8 mouse cellular contexts compared by ENCODE assay signal in the genomic region with DNA sequence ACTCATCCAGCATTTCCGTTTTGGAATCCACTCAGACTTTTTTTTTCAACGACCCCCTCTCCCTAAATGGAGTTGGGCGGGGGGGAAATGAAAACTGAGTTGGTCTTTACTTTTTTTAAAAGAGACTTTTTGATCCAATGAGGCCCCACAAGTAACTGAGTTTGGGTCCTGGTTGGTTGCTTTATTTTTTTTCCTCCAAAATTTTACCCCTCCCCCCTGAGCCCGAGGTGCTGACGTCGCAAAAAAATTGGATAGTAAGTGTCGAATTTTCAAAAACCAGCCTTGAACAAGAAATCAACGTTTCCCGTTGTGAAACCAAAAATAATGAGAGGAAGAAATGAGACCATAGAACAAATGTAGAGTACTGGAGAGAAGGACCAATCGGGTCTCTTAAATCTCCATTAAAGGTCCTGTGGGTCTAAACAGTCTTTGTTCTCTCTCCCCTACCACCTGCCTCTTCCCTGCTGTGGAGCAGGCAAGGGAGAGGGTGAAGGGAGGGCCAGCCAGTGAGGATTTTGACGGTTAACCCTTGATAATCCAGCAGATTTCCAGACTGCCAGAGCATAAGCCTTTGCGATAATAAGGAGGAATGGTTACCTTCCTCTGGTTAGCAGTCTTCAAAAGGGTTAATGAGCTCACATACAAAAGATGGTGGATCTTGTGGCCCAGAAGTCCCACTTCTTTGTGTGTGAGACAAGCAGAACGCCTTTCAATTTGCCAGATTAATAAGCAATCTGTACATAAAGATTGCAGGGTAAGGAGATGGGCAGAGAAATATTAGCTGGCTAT. TPM values are rescaled to one million over a fixed set of nuclear protein-coding genes. Genes with fewer than 3 reads are reported as not detected.
DNase-seq lines count a peak whose midpoint lies in the region; ATAC-seq and TF ChIP-seq lines count a peak whose summit lies in the region.

No protein-coding gene starts in this region.

- H3K4me3 ChIP-seq in kidney, embryonic 15.5 days (replicated peaks): peak overlapping the region; percentile 67
- peak overlapping the region; percentile 63 for H3K4me3 ChIP-seq in liver, postnatal 0 days (ENCODE audit: low read depth, low read length)
- H3K4me3 ChIP-seq in neural tube, embryonic 15.5 days (replicated peaks): peak overlapping the region; percentile 73

- no peak for TF ChIP-seq CTCF in liver, postnatal 0 days (IDR thresholded peaks at IDR 0.05; ENCODE audit: low read depth)

- H3K9me3 ChIP-seq in kidney, embryonic 15.5 days (replicated peaks): no peaks in the 10 kb centered on the region
- H3K9me3 ChIP-seq in liver, postnatal 0 days (ENCODE audit: low read length): no peaks in the 10 kb centered on the region
- no peaks in the 10 kb centered on the region for H3K9me3 ChIP-seq in neural tube, embryonic 15.5 days (replicated peaks)

- peaks cover 21% of the 10 kb centered on the region for H3K36me3 ChIP-seq in kidney, embryonic 15.5 days
- peaks cover 28% of the 10 kb centered on the region for H3K36me3 ChIP-seq in liver, postnatal 0 days (replicated peaks; ENCODE audit: insufficient read depth, low read length)
- peaks cover 8% of the 10 kb centered on the region; the same call in 1 of the 2 replicates for H3K36me3 ChIP-seq in neural tube, embryonic 15.5 days

- H3K4me1 ChIP-seq in kidney, embryonic 15.5 days: peaks cover 46% of the 10 kb centered on the region
- peaks cover 35% of the 10 kb centered on the region for H3K4me1 ChIP-seq in liver, postnatal 0 days (ENCODE audit: insufficient read depth)
- H3K4me1 ChIP-seq in neural tube, embryonic 15.5 days: peaks cover 49% of the 10 kb centered on the region

- no peak for ATAC-seq in kidney, embryonic 15.5 days (replicated peaks; ENCODE audit: low FRiP score)
- ATAC-seq in liver, postnatal 0 days: no peak
- ATAC-seq in neural tube, embryonic 15.5 days (ENCODE audit: low FRiP score): peak; percentile 9; the same call in 1 of the 2 replicates
- no peak for ATAC-seq in inflammation-experienced regulatory T-cells, adult 6 months

- peak overlapping the region; percentile 83 for H3K9ac ChIP-seq in kidney, embryonic 15.5 days
- peak overlapping the region; percentile 94 for H3K9ac ChIP-seq in liver, postnatal 0 days (replicated peaks)
- peak overlapping the region; percentile 80 for H3K9ac ChIP-seq in neural tube, embryonic 15.5 days (replicated peaks)

- H3K27ac ChIP-seq in kidney, embryonic 15.5 days: peak overlapping the region; percentile 98
- H3K27ac ChIP-seq in liver, postnatal 0 days (ENCODE audit: low read depth): peak overlapping the region; percentile 100
- peak overlapping the region; percentile 99 for H3K27ac ChIP-seq in neural tube, embryonic 15.5 days (replicated peaks)

- H3K4me2 ChIP-seq in kidney, embryonic 15.5 days: peak overlapping the region; percentile 84
- peak overlapping the region; percentile 76 for H3K4me2 ChIP-seq in liver, postnatal 0 days (ENCODE audit: low read depth, low read length)
- peak overlapping the region; percentile 78 for H3K4me2 ChIP-seq in neural tube, embryonic 15.5 days

- DNase-seq in urinary bladder, postnatal 14 days (ENCODE audit: low spot score): peak; percentile 38
- DNase-seq in urinary bladder, postnatal 25 days (ENCODE audit: low spot score): no peak
- DNase-seq in cerebellum, postnatal 10 days: peak; percentile 87 to 88
- DNase-seq in heart, adult 8-10 months (ENCODE audit: low spot score): peak; percentile 44
- peak; percentile 55 for DNase-seq in liver, postnatal 0 days

- under 1% methylated on average over 13 of the region's 13 CpGs for WGBS in kidney, embryonic 15.5 days
- WGBS in liver, postnatal 0 days (ENCODE audit: insufficient replicate concordance): under 1% methylated on average over 13 of the region's 13 CpGs
- under 1% methylated on average over 13 of the region's 13 CpGs for WGBS in neural tube, embryonic 15.5 days

- H3K27me3 ChIP-seq in kidney, embryonic 15.5 days: no peaks in the 10 kb centered on the region
- H3K27me3 ChIP-seq in liver, postnatal 0 days (ENCODE audit: insufficient read depth, low read length): no peaks in the 10 kb centered on the region
- H3K27me3 ChIP-seq in neural tube, embryonic 15.5 days (replicated peaks): no peaks in the 10 kb centered on the region

- no peak for TF ChIP-seq EP300 in liver, postnatal 0 days (IDR thresholded peaks at IDR 0.05; ENCODE audit: low read depth)

RNA-seq across cellular contexts. Expression of gene Ppp1r10, which starts 1.4 kb away (rescaled TPM):
- total RNA-seq in heart, adult 8-10 months (2022): 10 to 100 TPM; 22.7 to 42.3 (median 25.8) TPM
- 47.5 and 47.6 TPM in 2 replicates for polyA plus RNA-seq in kidney, embryonic 15.5 days (2015; fragmentation: Nextera tagmentation; extraction: Ambion mirVana)
- polyA plus RNA-seq in liver, postnatal 0 days (2015; fragmentation: Nextera tagmentation; extraction: Ambion mirVana): 10.0 and 15.9 TPM in 2 replicates
- polyA plus RNA-seq in neural tube, embryonic 15.5 days (2015; fragmentation: Nextera tagmentation; extraction: Ambion mirVana): 36.7 and 40.8 TPM in 2 replicates
- 10 to 100 TPM; 49.4 to 63.1 (median 51.7) TPM for polyA plus RNA-seq in inflammation-experienced regulatory T-cells, adult 6 months (2017; shearing (Covaris generic))

RNA-seq across cellular contexts. Expression of gene Mrps18b, which starts 1.5 kb away (rescaled TPM):
- 10 to 100 TPM; 56.1 to 73.8 (median 57.0) TPM for total RNA-seq in heart, adult 8-10 months (2022)
- polyA plus RNA-seq in kidney, embryonic 15.5 days (2015; fragmentation: Nextera tagmentation; extraction: Ambion mirVana): 88.9 and 89.4 TPM in 2 replicates
- 81.2 and 82.4 TPM in 2 replicates for polyA plus RNA-seq in liver, postnatal 0 days (2015; fragmentation: Nextera tagmentation; extraction: Ambion mirVana)
- 67.1 and 73.6 TPM in 2 replicates for polyA plus RNA-seq in neural tube, embryonic 15.5 days (2015; fragmentation: Nextera tagmentation; extraction: Ambion mirVana)
- 10 to 100 TPM; 35.8 to 82.5 (median 75.5) TPM for polyA plus RNA-seq in inflammation-experienced regulatory T-cells, adult 6 months (2017; shearing (Covaris generic))

RNA-seq across cellular contexts. Expression of gene Atat1, which starts 7.8 kb away (rescaled TPM):
- total RNA-seq in heart, adult 8-10 months (2022): 1 to 10 TPM; 6.6 to 9.3 (median 8.3) TPM
- 86.5 and 91.6 TPM in 2 replicates for polyA plus RNA-seq in kidney, embryonic 15.5 days (2015; fragmentation: Nextera tagmentation; extraction: Ambion mirVana)
- polyA plus RNA-seq in liver, postnatal 0 days (2015; fragmentation: Nextera tagmentation; extraction: Ambion mirVana): 3.4 and 4.8 TPM in 2 replicates
- polyA plus RNA-seq in neural tube, embryonic 15.5 days (2015; fragmentation: Nextera tagmentation; extraction: Ambion mirVana): 259 and 319 TPM in 2 replicates
- 10 to 100 TPM in 2 of 3 experiments, 1 to 10 TPM in 1; 9.5 to 16.2 (median 10.5) TPM for polyA plus RNA-seq in inflammation-experienced regulatory T-cells, adult 6 months (2017; shearing (Covaris generic))

RNA-seq across cellular contexts. Expression of gene 2310061I04Rik, which starts 20.4 kb away (rescaled TPM):
- total RNA-seq in heart, adult 8-10 months (2022): 100 to 1,000 TPM in 3 of 4 experiments, 10 to 100 TPM in 1; 85.5 to 115 (median 106) TPM
- polyA plus RNA-seq in kidney, embryonic 15.5 days (2015; fragmentation: Nextera tagmentation; extraction: Ambion mirVana): 31.2 and 34.7 TPM in 2 replicates
- 15.6 and 16.9 TPM in 2 replicates for polyA plus RNA-seq in liver, postnatal 0 days (2015; fragmentation: Nextera tagmentation; extraction: Ambion mirVana)
- 59.2 and 75.2 TPM in 2 replicates for polyA plus RNA-seq in neural tube, embryonic 15.5 days (2015; fragmentation: Nextera tagmentation; extraction: Ambion mirVana)
- 10 to 100 TPM; 15.3 to 21.6 (median 15.4) TPM for polyA plus RNA-seq in inflammation-experienced regulatory T-cells, adult 6 months (2017; shearing (Covaris generic))

RNA-seq across cellular contexts. Expression of gene Dhx16, which starts 38.0 kb away (rescaled TPM):
- 10 to 100 TPM; 18.7 to 20.8 (median 20.1) TPM for total RNA-seq in heart, adult 8-10 months (2022)
- 40.9 and 42.4 TPM in 2 replicates for polyA plus RNA-seq in kidney, embryonic 15.5 days (2015; fragmentation: Nextera tagmentation; extraction: Ambion mirVana)
- 14.3 and 15.6 TPM in 2 replicates for polyA plus RNA-seq in liver, postnatal 0 days (2015; fragmentation: Nextera tagmentation; extraction: Ambion mirVana)
- polyA plus RNA-seq in neural tube, embryonic 15.5 days (2015; fragmentation: Nextera tagmentation; extraction: Ambion mirVana): 26.8 and 30.5 TPM in 2 replicates
- 10 to 100 TPM; 17.4 to 36.1 (median 19.5) TPM for polyA plus RNA-seq in inflammation-experienced regulatory T-cells, adult 6 months (2017; shearing (Covaris generic))
